Mouse (Mus musculus) neural tube, embryonic 14.5 days (tissue): ENCODE measurements around the gene Dlst. TPM values are rescaled to one million over a fixed set of nuclear protein-coding genes. Genes with fewer than 3 reads are reported as not detected.

ENCODE experiments used
- ATAC-seq: fragments of 200-750 bp; cut with Nextera tagmentation; 2 replicates; pipeline ENCODE4 v1.8.0; 2017; ENCODE audit warnings: low read depth, mild to moderate bottlenecking, moderate TSS enrichment, moderate library complexity
- H3K27ac ChIP-seq: fragments of 300-500 bp; sonication (generic); 2 replicates; pipeline ENCODE4 v1.5.1; 2014; ENCODE audit warnings: low read depth, mild to moderate bottlenecking, control low read depth, low read length, moderate library complexity, mixed read lengths
- H3K27me3 ChIP-seq: fragments of 300-500 bp; sonication (generic); 2 replicates; pipeline ENCODE4 v1.6.1; 2014; ENCODE audit warnings: low read length; ENCODE audit not compliant: control insufficient read depth, insufficient read depth
- H3K36me3 ChIP-seq: fragments of 300-500 bp; sonication (generic); 2 replicates; pipeline ENCODE4 v1.6.1; 2014; ENCODE audit warnings: low read length, mixed read lengths; ENCODE audit not compliant: control insufficient read depth, insufficient read depth
- H3K4me1 ChIP-seq: fragments of 300-500 bp; sonication (generic); 2 replicates; pipeline ENCODE4 v1.6.1; 2014; ENCODE audit warnings: low read length; ENCODE audit not compliant: control insufficient read depth, insufficient read depth
- H3K4me2 ChIP-seq: fragments of 300-500 bp; sonication (generic); 2 replicates; pipeline ENCODE4 v1.6.1; 2014; ENCODE audit warnings: mild to moderate bottlenecking, low read depth, low read length, control low read depth
- H3K4me3 ChIP-seq: fragments of 300-500 bp; sonication (generic); 2 replicates; pipeline ENCODE4 v1.5.1; 2014; ENCODE audit warnings: low read depth, low read length, control low read depth, mixed read lengths
- H3K9ac ChIP-seq: fragments of 300-500 bp; sonication (generic); replicated peaks from 2 replicates; pipeline ENCODE4 v1.6.1; 2014; ENCODE audit warnings: low read depth, mild to moderate bottlenecking, control low read depth, low read length, mixed read lengths
- H3K9me3 ChIP-seq: fragments of 300-500 bp; sonication (generic); 2 replicates; pipeline ENCODE4 v1.6.1; 2016; ENCODE audit warnings: low read length; ENCODE audit not compliant: control insufficient read depth
- WGBS: fragments of 180-500 bp; shearing (Covaris S2); extraction: QIAGEN DNeasy Blood & Tissue Kit; methylation state at CpG from one replicate; pipeline ENCODE4 v1.1.7; 2014; 5-methylcytosine and 5-hydroxymethylcytosine counted together
- polyA plus RNA-seq: library from polyadenylated mRNA; unstranded; fragments of >200 nt; fragmentation: Nextera tagmentation; extraction: Ambion mirVana; gene quantifications from 2 replicates; pipeline ENCODE4 v1.2.1, GENCODE M21; 2014

Gene Dlst
- polyA plus RNA-seq, 1 experiment from 2014 or later, result 103 TPM

- H3K9me3 ChIP-seq, result no peaks in the 10 kb centered on the region
- no peak overlapping the region for H3K4me2 ChIP-seq
- no peaks in the 10 kb centered on the region for H3K27me3 ChIP-seq
- H3K36me3 ChIP-seq, result no peaks in the 10 kb centered on the region
- no peak overlapping the region for H3K9ac ChIP-seq
- no peak overlapping the region for H3K4me3 ChIP-seq
- 0 out of 2 replicates have a peak, but pooled peaks cover under 1% of the 10 kb centered on the region for H3K4me1 ChIP-seq
- no peak overlapping the region for H3K27ac ChIP-seq
- 84% methylated on average over 11 of the region's 11 CpGs for WGBS
- ATAC-seq, result no peak
Observed at GRCm38 (mm10) chr12:85170284-85170947, 59.8 kb downstream of the Dlst start.

GRCm38 (mm10) chr12:85170948-85171307 is 60.3 kb downstream of the Dlst start:
- no peak overlapping the region for H3K4me3 ChIP-seq
- peaks cover 6% of the 10 kb centered on the region; the same call in 1 of the 2 replicates for H3K4me1 ChIP-seq
- no peak overlapping the region for H3K9ac ChIP-seq
- H3K36me3 ChIP-seq, result no peaks in the 10 kb centered on the region
- no peaks in the 10 kb centered on the region for H3K9me3 ChIP-seq
- no peak overlapping the region for H3K4me2 ChIP-seq
- WGBS, result 87% methylated on average over 3 of the region's 3 CpGs
- H3K27ac ChIP-seq, result no peak overlapping the region
- no peak for ATAC-seq
- H3K27me3 ChIP-seq, result no peaks in the 10 kb centered on the region

- Histone ChIP-seq H3K9me3 (no peaks in the 10 kb centered on the region), H3K4me2 (no peak overlapping the region), H3K27me3 (no peaks in the 10 kb centered on the region), H3K27ac (no peak overlapping the region), H3K9ac (no peak overlapping the region), H3K36me3 (no peaks in the 10 kb centered on the region), H3K4me3 (no peak overlapping the region), H3K4me1 (peaks cover 19% of the 10 kb centered on the region; the same call in 1 of the 2 replicates)
- ATAC-seq, result no peak
- WGBS, result 76% methylated on average over 7 of the region's 7 CpGs
Observed at GRCm38 (mm10) chr12:85174016-85174415, 63.4 kb downstream of the Dlst start.

DNA sequence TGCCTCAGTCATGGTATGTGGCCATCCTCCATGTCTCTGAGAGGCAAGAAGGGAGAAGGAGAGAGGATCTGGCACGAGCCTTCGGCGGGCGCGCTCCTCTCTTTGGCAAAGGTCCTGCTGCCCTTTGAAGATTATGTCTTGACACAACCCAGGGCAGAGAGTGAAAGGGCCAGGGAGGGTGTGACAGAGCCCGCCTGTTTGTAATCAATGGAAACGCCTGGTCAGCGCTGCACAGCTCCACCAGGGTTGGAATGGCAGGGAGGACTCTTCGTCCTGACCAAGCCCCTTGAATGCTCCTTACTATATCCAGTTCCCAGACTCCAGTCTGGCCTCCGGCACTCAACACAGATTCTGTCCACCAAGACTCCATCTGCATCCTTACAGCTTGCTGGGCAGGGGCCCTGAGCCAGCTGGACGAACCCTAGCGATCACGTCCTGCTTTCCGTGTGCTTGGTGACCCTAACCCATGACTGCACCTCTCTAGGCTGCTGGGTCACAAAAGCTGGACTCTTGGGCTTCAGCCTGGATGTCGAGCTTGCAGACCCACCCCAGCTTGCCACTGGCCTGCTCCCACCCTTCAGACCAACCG is 64.5 kb downstream of the Dlst start:
- Histone ChIP-seq H3K9ac (0 out of 2 replicates have a peak overlapping the region, but pooled peaks have one; percentile 28), H3K4me2 (peak overlapping the region; percentile 51; the same call in 1 of the 2 replicates), H3K36me3 (no peaks in the 10 kb centered on the region), H3K4me1 (peaks cover 19% of the 10 kb centered on the region; the same call in 1 of the 2 replicates), H3K4me3 (peak overlapping the region; percentile 3; the same call in 1 of the 2 replicates), H3K27ac (no peak overlapping the region; the same call in 1 of the 2 replicates), H3K9me3 (no peaks in the 10 kb centered on the region), H3K27me3 (no peaks in the 10 kb centered on the region)
- WGBS, result 53% methylated on average over 16 of the region's 16 CpGs
- ATAC-seq, result no peak

GRCm38 (mm10) chr12:85175926-85176845 is 65.6 kb downstream of the Dlst start:
- Histone ChIP-seq H3K27me3 (no peaks in the 10 kb centered on the region), H3K27ac (0 out of 2 replicates have a peak overlapping the region, but pooled peaks have one; percentile 17), H3K36me3 (no peaks in the 10 kb centered on the region), H3K4me1 (peaks cover 19% of the 10 kb centered on the region; the same call in 1 of the 2 replicates), H3K4me2 (peak overlapping the region; percentile 51), H3K9ac (0 out of 2 replicates have a peak overlapping the region, but pooled peaks have one; percentile 4), H3K9me3 (no peaks in the 10 kb centered on the region), H3K4me3 (peak overlapping the region; percentile 16)
- peak; percentile 82 for ATAC-seq
- WGBS, result 13% methylated on average over 11 of the region's 11 CpGs

DNA sequence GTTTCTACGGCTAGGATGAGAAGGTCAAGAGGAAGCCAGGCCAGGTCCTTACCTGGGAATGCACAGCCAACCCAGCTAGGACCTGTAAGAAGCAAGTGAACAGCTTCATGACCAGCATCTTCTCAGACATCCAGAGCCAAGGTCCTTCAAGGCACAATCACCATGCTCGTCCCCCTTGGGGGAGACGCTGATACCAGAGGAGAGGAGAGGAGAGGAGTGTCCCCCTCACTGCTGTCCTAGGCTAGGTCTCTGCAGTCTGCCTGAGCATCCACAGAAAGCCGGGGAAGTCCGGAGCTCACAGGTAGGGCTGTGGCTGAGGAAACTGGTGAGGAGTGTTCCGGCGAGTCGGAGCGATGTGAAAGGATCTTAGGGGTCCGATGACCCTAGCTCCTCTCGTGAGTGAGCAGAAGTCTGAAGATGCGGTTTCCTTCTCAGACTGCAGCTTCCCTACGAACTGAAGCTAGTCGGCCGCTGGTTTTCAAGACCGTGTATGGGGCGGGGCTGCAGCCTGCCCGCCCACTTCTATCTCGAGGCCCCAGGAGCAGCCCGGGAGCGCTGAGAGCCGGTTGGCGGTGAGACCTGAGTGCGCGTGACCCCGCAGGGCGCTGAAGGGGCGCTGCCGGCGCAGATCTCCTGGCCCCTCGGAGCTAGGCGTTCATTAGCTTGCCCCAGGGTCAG is 66.4 kb downstream of the Dlst start:
- H3K9ac ChIP-seq, result peak overlapping the region; percentile 8
- H3K27ac ChIP-seq, result no peak overlapping the region
- WGBS, result 5% methylated on average over 32 of the region's 32 CpGs
- H3K9me3 ChIP-seq, result no peaks in the 10 kb centered on the region
- peaks cover 19% of the 10 kb centered on the region; the same call in 1 of the 2 replicates for H3K4me1 ChIP-seq
- H3K4me3 ChIP-seq, result peak overlapping the region; percentile 16
- H3K4me2 ChIP-seq, result peak overlapping the region; percentile 51
- ATAC-seq, result no peak
- H3K27me3 ChIP-seq, result no peaks in the 10 kb centered on the region
- H3K36me3 ChIP-seq, result no peaks in the 10 kb centered on the region

DNA sequence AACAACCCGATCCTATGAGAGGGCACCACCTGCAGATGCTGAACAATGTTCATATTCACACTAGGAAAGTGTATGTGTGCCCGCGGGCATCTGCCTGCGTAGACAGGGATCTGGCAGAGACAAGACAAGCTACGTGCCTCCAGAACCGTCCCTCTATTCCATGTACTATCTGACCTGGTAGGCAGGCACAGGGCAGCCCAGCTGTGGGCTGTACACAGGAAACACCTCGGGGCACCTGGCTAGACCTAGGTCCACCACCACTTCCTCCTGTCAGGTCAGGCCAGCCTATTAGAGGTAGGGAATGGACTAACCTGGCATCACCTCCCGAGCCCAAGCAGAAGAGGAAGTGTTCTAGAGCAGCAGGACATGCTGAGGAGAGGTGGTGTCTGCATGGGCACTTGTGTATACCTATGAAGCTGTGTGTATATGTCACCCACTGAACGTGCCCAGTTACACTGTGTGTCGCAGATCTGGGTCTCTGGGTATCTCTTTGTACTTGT is 67.2 kb downstream of the Dlst start, which contains the start of gene Pgf:
Gene Pgf, minus strand, starts transcription at position 51 of the 500 bp plus-strand sequence.
- Histone ChIP-seq H3K27ac (no peak within 1 kb of the TSS), H3K36me3 (no peaks in the 10 kb centered on the region), H3K9ac (peak within 1 kb of the TSS; percentile 8), H3K4me1 (peaks cover 24% of the 10 kb centered on the region; the same call in 1 of the 2 replicates), H3K9me3 (no peaks in the 10 kb centered on the region), H3K4me2 (peak within 1 kb of the TSS; percentile 51), H3K27me3 (no peaks in the 10 kb centered on the region), H3K4me3 (peak within 1 kb of the TSS; percentile 16)
- 79% methylated on average over 10 of the region's 10 CpGs for WGBS
- ATAC-seq, result no peak

- H3K4me3 ChIP-seq, result no peak overlapping the region
- H3K4me1 ChIP-seq, result peaks cover 24% of the 10 kb centered on the region; the same call in 1 of the 2 replicates
- no peaks in the 10 kb centered on the region for H3K36me3 ChIP-seq
- 88% methylated on average over 2 of the region's 2 CpGs for WGBS
- H3K9me3 ChIP-seq, result no peaks in the 10 kb centered on the region
- no peak overlapping the region for H3K4me2 ChIP-seq
- no peak overlapping the region for H3K9ac ChIP-seq
- H3K27me3 ChIP-seq, result no peaks in the 10 kb centered on the region
- ATAC-seq, result no peak
- H3K27ac ChIP-seq, result no peak overlapping the region
Observed at GRCm38 (mm10) chr12:85178294-85178693, 67.7 kb downstream of the Dlst start.
